Mouse (Mus musculus): Measurements from ENCODE around the gene Cep55. TPM values are rescaled to one million over a fixed set of nuclear protein-coding genes. Genes with fewer than 3 reads are reported as not detected.

Cep55 gene
- polyA plus RNA-seq, 1 experiment from 2014 or later, result 21.5 TPM

DNA sequence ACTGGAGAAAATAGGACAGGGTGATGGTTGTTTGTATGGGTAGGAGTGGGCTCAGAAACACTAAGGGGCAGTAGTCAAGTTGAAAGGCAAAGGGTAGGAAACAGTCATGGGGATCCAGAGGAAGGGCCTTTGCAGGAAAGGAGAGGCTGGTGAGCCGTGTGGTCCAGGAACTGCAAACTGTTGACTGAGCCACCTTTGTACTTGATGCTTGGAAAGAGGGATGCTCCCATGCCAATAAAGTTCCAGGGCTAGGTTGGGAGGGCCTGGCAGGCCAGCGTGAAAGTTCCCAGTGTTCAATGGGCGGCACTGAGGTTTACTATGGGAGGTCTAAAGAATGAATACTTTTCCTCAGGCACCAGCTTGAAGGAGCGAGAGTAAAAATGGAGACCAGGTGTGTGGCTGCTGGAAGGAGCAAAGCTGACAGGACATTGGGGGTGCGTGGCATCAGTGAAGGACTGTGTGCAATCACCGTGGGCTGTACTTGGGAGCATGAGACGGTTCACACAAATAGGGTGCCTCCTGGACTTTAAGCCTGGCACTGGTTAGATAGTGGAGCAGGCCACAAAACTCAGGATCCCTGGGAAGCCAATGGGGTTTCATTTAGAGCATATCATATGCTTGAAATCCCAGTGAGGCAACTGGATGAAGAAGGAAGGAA is 60.2 kb downstream of the Cep55 start:
- 91% methylated on average over 7 of the region's 7 CpGs for WGBS

GRCm38 (mm10) chr19:38120123-38120760 is 65.4 kb downstream of the Cep55 start:
- H3K9ac ChIP-seq, result no peak overlapping the region
- 0 out of 2 replicates have a peak, but pooled peaks cover 6% of the 10 kb centered on the region for H3K4me1 ChIP-seq
- no peaks in the 10 kb centered on the region for H3K9me3 ChIP-seq
- H3K4me2 ChIP-seq (replicated peaks), result no peak overlapping the region
- H3K27me3 ChIP-seq, result peaks cover 34% of the 10 kb centered on the region
- H3K4me3 ChIP-seq, result no peak overlapping the region
- WGBS, result 83% methylated on average over 5 of the region's 5 CpGs
- no peak for ATAC-seq (ENCODE audit: low FRiP score, low read depth)
- H3K36me3 ChIP-seq, result no peaks in the 10 kb centered on the region
- no peak overlapping the region for H3K27ac ChIP-seq

More for the DNA sequence above, 60.2 kb downstream of the Cep55 start:
- H3K27me3 ChIP-seq, result peaks cover 6% of the 10 kb centered on the region; the same call in 1 of the 2 replicates
- no peaks in the 10 kb centered on the region for H3K36me3 ChIP-seq
- H3K9me3 ChIP-seq, result no peaks in the 10 kb centered on the region
- ATAC-seq (ENCODE audit: low FRiP score, low read depth), result no peak
- H3K4me1 ChIP-seq, result peaks cover 7% of the 10 kb centered on the region
- no peak overlapping the region for H3K4me3 ChIP-seq
- no peak overlapping the region for H3K9ac ChIP-seq
- no peak overlapping the region for H3K4me2 ChIP-seq (replicated peaks)
- no peak overlapping the region for H3K27ac ChIP-seq

GRCm38 (mm10) chr19:38123921-38124320 is 69.1 kb downstream of the Cep55 start:
- H3K27me3 ChIP-seq, result peaks cover 29% of the 10 kb centered on the region
- H3K4me1 ChIP-seq, result 0 out of 2 replicates have a peak, but pooled peaks cover 6% of the 10 kb centered on the region
- H3K9me3 ChIP-seq, result no peaks in the 10 kb centered on the region
- ATAC-seq (ENCODE audit: low FRiP score, low read depth), result no peak
- H3K36me3 ChIP-seq, result no peaks in the 10 kb centered on the region
- H3K9ac ChIP-seq, result peak overlapping the region; percentile 65; the same call in 1 of the 2 replicates
- H3K4me3 ChIP-seq, result peak overlapping the region; percentile 60
- H3K27ac ChIP-seq, result no peak overlapping the region
- WGBS, result 33% methylated on average over 9 of the region's 9 CpGs
- peak overlapping the region; percentile 82 for H3K4me2 ChIP-seq (replicated peaks)

Other genes starting within 250 kb of the Cep55 start
- 12.6 and 14.2 TPM in 2 replicates for gene Myof, start 11.4 kb upstream of the Cep55 start, polyA plus RNA-seq (2015; fragmentation: Nextera tagmentation; extraction: Ambion mirVana)
- gene Ffar4, start 42.1 kb downstream of the Cep55 start, polyA plus RNA-seq (2015; fragmentation: Nextera tagmentation; extraction: Ambion mirVana), result not detected in 2 replicates
- gene Rbp4, start 70.3 kb downstream of the Cep55 start, polyA plus RNA-seq (2015; fragmentation: Nextera tagmentation; extraction: Ambion mirVana), result 11.7 and 19.1 TPM in 2 replicates
- gene Pde6c, start 77.8 kb downstream of the Cep55 start, polyA plus RNA-seq (2015; fragmentation: Nextera tagmentation; extraction: Ambion mirVana), result not detected in 2 replicates
- 43.9 and 44.2 TPM in 2 replicates for gene Fra10ac1, start 169.1 kb downstream of the Cep55 start, polyA plus RNA-seq (2015; fragmentation: Nextera tagmentation; extraction: Ambion mirVana)
- 1.8 and 1.9 TPM in 2 replicates for gene Lgi1, start 209.5 kb downstream of the Cep55 start, polyA plus RNA-seq (2015; fragmentation: Nextera tagmentation; extraction: Ambion mirVana)

Data from limb, embryonic 13.5 days (tissue).